Mouse (Mus musculus): ENCODE data around the gene Haao.

DNA sequence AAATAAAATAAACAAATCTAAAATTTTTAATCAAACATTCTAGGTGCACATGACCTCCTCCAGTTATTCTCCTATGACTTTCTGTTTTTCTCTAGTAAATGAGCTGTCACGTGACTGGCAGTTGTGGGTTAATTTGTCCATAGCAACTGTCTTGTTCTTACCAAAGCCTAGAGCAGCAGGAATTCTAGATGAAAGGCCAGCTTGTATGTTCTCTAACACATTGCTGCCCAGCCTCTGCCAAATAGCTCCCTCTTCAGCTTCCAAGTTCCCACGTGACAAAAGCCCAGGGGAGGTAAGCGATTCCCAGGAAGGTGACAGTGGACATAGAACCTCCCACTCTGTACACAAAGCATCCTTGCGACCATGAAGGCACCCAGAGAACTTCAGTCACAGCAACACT lies 13.6 kb downstream of the Haao start:
- no peak for TF ChIP-seq HCFC1 (IDR thresholded peaks at IDR 0.05; ENCODE audit: borderline replicate concordance, insufficient read depth, low read length)
- TF ChIP-seq ZC3H11A (IDR thresholded peaks at IDR 0.05; ENCODE audit: borderline replicate concordance, low read depth, low read length) = no peak
- no peak for TF ChIP-seq ZNF384 (IDR thresholded peaks at IDR 0.05; ENCODE audit: low read depth, low read length)
- no peak for TF ChIP-seq MAFK (IDR thresholded peaks at IDR 0.05; ENCODE audit: insufficient read depth, low read depth, low read length)
- TF ChIP-seq CHD2 (IDR thresholded peaks at IDR 0.05; ENCODE audit: low read depth, low read length) = no peak
